Mouse (Mus musculus): ENCODE data around the gene Mfsd12.

DNA sequence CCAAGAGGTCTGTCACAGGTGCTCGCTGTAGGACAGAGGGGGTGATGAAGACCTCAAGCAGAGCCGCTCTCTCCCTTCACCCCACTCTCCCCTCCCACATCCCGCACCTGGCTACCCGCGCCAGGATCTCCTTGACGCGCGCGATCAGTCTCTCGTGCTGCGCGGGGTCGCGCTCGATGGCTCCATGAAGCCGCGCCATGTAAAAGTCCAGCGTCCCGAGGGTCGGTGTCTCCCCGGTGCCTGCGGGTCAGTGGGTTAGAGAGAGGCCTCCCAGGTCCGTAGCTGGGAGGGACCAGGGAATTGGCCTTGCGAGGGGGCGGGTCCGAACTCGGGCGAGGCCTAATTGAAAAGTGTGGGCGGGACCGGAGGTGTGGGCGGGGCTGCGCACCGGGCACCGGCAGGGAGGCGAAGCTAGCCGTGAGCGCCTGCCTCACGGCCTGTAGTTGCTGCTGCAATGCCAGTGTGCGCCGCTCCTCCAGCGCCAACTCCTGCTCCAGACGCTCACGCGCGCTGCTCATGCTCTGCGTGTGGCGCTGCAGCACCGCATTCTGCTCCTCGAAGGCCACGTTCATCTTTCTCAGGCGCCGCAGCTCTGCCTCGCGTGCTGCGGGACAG lies 10.7 kb upstream of the Mfsd12 start:
- TF ChIP-seq CTCF (conservative IDR thresholded peaks at IDR 0.05; ENCODE audit: low read length) (no peak), POU5F1 (IDR thresholded peaks at IDR 0.05; ENCODE audit: borderline replicate concordance, low read length) (no peak), NANOG (IDR thresholded peaks at IDR 0.05; ENCODE audit: borderline replicate concordance, low read length) (no peak)
